Mouse (Mus musculus) ZHBTc4 (cell line): ENCODE results near the gene Rnf126.
"Not testable (repeated sequence)": the region's sequence is repeated elsewhere in the genome, so short reads cannot be mapped to it uniquely, and the experiment has no call there.

Source experiments
- DNase-seq: peaks from one replicate; pipeline ENCODE4 v3.0.0-alpha.2; 2011; ENCODE audit warnings: low read depth, low spot score

Rnf126 gene

GRCm38 (mm10) chr10:79766001-79766507 lies 698 bp downstream of the Rnf126 start:
- DNase-seq = no peak

GRCm38 (mm10) chr10:79765228-79765745 lies 1.5 kb downstream of the Rnf126 start:
- DNase-seq = no peak

GRCm38 (mm10) chr10:79764234-79764633 lies 2.5 kb downstream of the Rnf126 start:
- no peak for DNase-seq

DNA sequence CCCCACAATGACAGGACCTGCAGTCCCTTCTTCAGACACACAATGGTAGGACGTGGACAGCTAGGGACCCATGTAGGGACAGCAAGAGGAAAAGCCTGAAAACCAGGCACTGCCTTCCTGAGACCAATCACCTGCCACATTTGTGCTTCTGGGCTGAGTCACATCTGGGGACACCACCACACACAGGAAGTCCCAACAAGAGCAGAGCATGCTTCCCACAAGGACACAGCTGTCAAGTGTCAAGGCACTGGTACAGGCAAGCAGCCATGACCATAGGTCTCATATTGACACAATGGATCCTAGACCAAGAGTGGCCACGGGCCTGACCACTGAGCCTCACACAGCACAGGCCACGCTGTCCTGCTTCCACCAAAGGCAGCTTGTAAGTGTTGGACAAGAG lies 3.9 kb downstream of the Rnf126 start:
- DNase-seq = no peak

- DNase-seq = no peak
These were observed 6.1 kb downstream of the Rnf126 start for GRCm38 (mm10) chr10:79760603-79761143.

- DNase-seq = not testable (repeated sequence)
These were observed 7.1 kb downstream of the Rnf126 start for GRCm38 (mm10) chr10:79759675-79760074.

GRCm38 (mm10) chr10:79756660-79757059 lies 10.1 kb downstream of the Rnf126 start:
- peak; percentile 62 for DNase-seq

DNA sequence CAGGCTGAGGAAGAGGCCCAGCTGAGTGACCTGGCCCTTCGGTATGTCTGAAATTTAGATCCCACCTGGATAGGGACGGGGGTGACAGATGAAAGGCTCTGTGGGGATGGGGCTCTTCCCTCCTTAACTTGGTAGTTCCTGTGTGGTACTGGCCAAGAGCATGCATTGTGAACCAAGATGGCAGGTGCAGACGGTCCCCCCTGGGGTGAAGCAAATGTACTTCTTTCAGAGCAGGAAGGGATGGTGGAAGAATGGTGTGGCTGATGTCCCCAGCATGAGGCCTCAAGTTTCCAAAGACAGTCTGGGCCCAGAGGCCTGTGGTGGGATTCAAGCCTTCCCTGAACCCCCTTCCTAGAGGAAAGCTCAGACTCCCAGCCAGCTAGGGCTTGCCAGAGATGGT lies 10.9 kb downstream of the Rnf126 start:
- DNase-seq = peak; percentile 39

DNA sequence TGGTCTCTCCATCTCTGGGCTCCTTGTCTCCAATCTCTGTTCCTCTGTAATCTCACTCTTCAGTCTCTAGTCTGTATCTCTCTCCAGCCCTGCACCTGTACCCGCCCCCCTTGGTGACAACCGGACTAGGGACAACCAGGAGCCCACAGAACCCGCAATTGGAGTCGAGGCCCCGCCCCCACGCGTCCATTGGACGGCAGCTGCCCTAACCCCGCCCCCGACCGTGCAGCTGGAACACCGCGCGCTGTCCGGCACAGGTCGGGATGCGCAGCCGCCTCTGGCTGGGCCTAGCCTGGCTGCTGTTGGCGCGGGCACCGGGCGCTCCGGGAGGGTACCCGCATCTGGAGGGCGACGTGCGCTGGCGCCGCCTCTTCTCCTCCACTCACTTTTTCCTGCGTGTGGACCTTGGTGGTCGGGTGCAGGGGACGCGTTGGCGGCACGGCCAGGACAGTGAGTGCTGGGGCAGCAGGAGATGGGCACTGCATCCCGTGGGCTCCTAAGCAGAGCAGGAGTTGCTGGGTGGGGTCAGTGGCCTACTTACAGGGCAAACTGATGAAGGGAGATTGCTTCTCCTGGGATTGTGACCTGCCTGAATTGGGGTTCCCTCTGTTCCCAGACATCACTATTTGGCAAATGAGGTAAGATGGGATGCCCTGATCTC lies 11.8 kb downstream of the Rnf126 start, which contains the start of gene Fgf22:
Fgf22 (plus strand) TSS at position 221 of the 661 bp plus-strand sequence.
- DNase-seq = peak; percentile 92

- no peak for DNase-seq
These were observed 18.3 kb downstream of the Rnf126 start for GRCm38 (mm10) chr10:79748496-79748895.

- DNase-seq = no peak
These were observed 20.0 kb downstream of the Rnf126 start for GRCm38 (mm10) chr10:79746774-79747151.

DNA sequence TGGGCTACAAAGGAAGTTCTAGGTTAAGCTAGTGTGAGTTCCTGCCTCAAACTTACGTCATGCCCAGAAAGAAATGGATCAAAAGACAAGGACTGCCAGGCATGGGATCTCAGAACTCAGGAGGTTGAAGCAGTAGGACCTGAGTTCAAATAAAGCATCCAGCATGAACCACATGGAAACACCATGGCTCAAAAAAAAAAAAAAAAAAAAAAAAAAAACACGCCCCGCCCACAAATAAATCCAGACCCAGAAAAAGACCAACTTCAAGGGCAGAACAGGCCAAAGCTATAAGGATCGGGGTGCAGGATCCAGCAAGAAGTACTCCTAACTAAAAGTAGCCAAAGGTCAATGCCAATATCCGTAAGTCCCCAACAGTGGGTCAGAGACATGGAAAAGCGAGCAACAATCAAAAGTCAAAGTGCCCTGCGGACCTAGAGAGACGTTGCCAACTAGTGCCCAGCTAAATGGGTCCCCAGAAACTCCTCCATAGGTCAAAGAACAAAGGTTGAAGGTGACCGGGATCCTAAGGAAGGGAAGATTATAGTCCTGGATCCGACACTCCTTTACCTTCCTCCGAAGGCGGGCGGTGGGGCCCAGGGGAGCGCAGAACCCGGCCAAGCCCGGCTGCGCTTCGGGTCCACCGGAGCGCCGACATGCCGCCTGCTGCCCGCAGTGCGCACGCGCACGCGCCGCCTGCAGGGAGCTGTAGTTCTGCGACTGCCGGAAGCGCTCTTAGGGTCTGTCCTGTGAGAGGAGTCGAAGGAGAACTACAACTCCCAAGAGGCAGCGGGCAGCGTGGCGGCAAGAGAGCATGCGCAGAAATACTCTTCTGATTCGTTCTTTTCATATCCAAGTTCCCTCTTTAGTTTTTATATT lies 20.6 kb downstream of the Rnf126 start, which contains the start of gene Polrmt:
Polrmt (minus strand) TSS at position 684 of the 876 bp plus-strand sequence.
- DNase-seq = peak; percentile 99

DNA sequence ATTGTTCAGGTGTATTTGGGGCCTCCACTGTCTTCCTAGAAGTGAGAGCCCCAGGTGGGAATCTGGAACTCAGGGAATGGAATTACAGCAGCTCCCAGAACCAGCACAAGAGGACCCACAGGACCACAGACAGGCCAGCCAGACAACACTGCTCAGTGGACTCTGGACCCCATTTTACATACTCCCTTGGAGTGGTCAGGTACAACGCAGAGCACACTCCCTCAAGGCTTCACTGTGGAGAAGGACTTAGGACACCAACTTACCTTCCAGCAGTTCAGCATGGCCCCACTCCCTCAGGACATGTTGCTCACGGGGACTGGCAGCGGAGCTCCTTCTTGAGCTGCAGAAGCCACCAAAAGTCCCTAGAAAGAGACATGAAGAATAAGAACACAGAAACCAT lies 21.3 kb downstream of the Rnf126 start:
- DNase-seq = no peak

DNA sequence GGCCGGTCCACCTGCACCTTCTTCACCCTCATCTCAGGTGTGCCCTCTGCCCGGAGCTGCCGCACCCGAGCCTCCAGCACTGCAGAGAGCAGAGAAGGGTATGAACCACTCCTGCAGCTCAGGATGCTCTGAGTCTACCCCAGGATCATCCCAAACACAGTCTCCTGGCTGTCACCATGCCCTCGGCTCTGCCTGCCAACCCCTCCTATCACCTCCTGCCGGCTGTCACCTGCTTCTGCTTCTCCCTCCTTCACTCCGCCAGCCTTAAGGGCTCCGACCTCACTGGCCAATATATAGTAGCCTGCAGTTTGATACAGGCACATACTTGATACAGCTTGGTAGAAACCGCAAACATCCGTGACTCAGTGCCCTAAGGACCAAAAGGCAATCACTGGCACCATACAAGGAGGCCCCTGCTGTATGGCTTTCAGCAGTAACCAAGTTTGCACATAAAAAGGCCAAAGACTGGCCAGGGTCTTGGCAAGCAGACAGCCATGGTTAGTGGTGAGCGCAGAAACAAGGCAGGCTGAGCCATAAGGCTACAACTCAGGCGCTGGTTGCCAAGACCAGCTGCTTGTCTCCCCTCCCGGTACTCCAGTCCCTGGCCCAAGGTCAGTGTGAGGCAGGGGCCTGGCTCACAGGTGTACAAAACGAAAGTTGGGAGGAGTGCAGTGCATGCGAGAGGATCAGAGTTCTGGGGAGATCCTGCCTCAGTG lies 22.9 kb downstream of the Rnf126 start:
- no peak for DNase-seq

GRCm38 (mm10) chr10:79743161-79743560 lies 23.6 kb downstream of the Rnf126 start:
- DNase-seq = no peak

- no peak for DNase-seq
These were observed 25.9 kb downstream of the Rnf126 start for GRCm38 (mm10) chr10:79740863-79741262.

- DNase-seq = peak; percentile 75
These were observed 27.5 kb downstream of the Rnf126 start for GRCm38 (mm10) chr10:79739234-79739633.

DNA sequence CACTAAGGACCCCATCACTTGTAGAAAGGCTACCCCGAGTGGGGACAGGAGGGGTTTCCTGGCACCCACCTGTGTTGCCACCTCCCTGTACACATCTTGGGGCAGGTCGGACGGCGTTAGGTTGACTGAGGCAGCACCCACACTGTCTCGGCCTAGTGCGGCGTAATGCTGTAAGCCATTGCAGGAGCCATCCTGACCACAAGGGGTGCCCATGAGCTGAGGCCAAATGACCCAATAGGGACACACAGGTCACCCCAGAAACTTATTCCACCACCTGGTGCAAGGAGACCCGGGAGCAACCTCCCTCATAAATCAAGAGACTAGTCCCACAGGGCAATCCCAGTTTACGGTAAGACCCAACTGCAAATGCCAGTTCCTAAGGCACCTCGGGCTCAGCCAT lies 28.5 kb downstream of the Rnf126 start:
- DNase-seq = peak; percentile 26

GRCm38 (mm10) chr10:79736706-79737105 lies 30.0 kb downstream of the Rnf126 start:
- peak; percentile 21 for DNase-seq

- DNase-seq = peak; percentile 72
These were observed 31.4 kb downstream of the Rnf126 start for GRCm38 (mm10) chr10:79735361-79735760.

DNA sequence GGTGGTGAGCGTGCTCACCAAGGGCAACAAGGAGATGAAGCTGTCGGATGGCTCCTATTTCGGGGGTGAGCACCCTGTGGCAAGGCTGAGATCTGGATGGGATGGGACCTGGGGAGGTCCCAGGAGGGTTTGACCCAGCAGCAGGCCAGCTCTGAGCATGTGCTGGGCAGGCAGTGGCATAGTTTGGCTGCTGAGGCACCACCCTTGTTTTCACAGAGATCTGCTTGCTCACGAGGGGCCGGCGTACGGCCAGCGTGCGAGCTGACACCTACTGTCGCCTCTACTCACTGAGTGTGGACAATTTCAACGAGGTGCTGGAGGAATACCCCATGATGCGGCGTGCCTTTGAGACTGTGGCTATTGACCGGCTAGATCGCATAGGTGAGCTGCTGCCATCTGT lies 32.9 kb downstream of the Rnf126 start:
- DNase-seq = no peak
